In genomic region chr11:4053586-4053985, GRCm38 (mm10) we compare ENCODE assay signal across 9 mouse cellular contexts. TPM values are rescaled to one million over a fixed set of nuclear protein-coding genes. Genes with fewer than 3 reads are reported as not detected.
DNase-seq lines count a peak whose midpoint lies in the region; ATAC-seq and TF ChIP-seq lines count a peak whose summit lies in the region.
"Had no signal": no experiment of that assay in that cellular context is flagged by ENCODE, and none has a peak within 500 bp of the region (broad histone marks: within the 10 kb centered on the region; RNA-seq: fewer than 3 reads in every experiment).

No protein-coding gene starts in this region.

- ATAC-seq in midbrain, embryonic 14.5 days (ENCODE audit: low FRiP score, low TSS enrichment) = no peak
- ATAC-seq in stomach, postnatal 0 days (ENCODE audit: low FRiP score, low TSS enrichment) = peak; percentile 57; the same call in 1 of the 2 replicates

- H3K9ac ChIP-seq in midbrain, embryonic 14.5 days (replicated peaks; ENCODE audit: low read length) = no peak overlapping the region
- no peak overlapping the region for H3K9ac ChIP-seq in stomach, postnatal 0 days (ENCODE audit: low read length)

- H3K4me2 ChIP-seq in midbrain, embryonic 14.5 days (ENCODE audit: low read length) = no peak overlapping the region
- H3K4me2 ChIP-seq in stomach, postnatal 0 days (replicated peaks; ENCODE audit: low read depth) = no peak overlapping the region

- H3K36me3 ChIP-seq in midbrain, embryonic 14.5 days (ENCODE audit: control insufficient read depth, insufficient read depth, low read length) = no peaks in the 10 kb centered on the region
- no peaks in the 10 kb centered on the region for H3K36me3 ChIP-seq in stomach, postnatal 0 days (ENCODE audit: control insufficient read depth, insufficient read depth, low read length)

- no peak for TF ChIP-seq EP300 in stomach, postnatal 0 days (optimal IDR thresholded peaks at IDR 0.05)

- no peaks in the 10 kb centered on the region for H3K27me3 ChIP-seq in midbrain, embryonic 14.5 days (ENCODE audit: control insufficient read depth, insufficient read depth, low read length)
- no peaks in the 10 kb centered on the region for H3K27me3 ChIP-seq in stomach, postnatal 0 days (ENCODE audit: control insufficient read depth, insufficient read depth, low read length)

- no peak overlapping the region for H3K27ac ChIP-seq in midbrain, embryonic 14.5 days (replicated peaks; ENCODE audit: low read depth, low read length)
- H3K27ac ChIP-seq in stomach, postnatal 0 days (replicated peaks) = no peak overlapping the region

- no peaks in the 10 kb centered on the region for H3K9me3 ChIP-seq in midbrain, embryonic 14.5 days (ENCODE audit: control insufficient read depth, low read length)
- H3K9me3 ChIP-seq in stomach, postnatal 0 days (ENCODE audit: control insufficient read depth, low read length) = no peaks in the 10 kb centered on the region

- peak; percentile 61 for DNase-seq in gastrocnemius, adult 18-20 months (ENCODE audit: low spot score)
- DNase-seq in gastrocnemius, postnatal 25 days = no peak
- peak; percentile 88 for DNase-seq in ZHBTc4 (ENCODE audit: low read depth, low spot score)
- peak; percentile 64 to 77 for DNase-seq in cerebellum, postnatal 4 days (ENCODE audit: low spot score in 2 of 2)
- peak; percentile 70 to 84 for DNase-seq in heart, postnatal 14 days
- peak; percentile 70 to 80 for DNase-seq in left cerebral cortex, adult 18-20 months (ENCODE audit: low spot score in 2 of 2)
- peak; percentile 86 for DNase-seq in midbrain, embryonic 14.5 days
- DNase-seq in stomach, postnatal 0 days (ENCODE audit: low spot score) = peak; percentile 76

- 21% methylated on average over 5 of the region's 5 CpGs for WGBS in midbrain, embryonic 14.5 days
- 16% methylated on average over 5 of the region's 5 CpGs for WGBS in stomach, postnatal 0 days

- intact Hi-C loops in heart, postnatal 14 days (cut with DNase I) = loop anchor here (2.0 kb wide), 1 partner anchor 29 kb away; no protein-coding TSS in a partner anchor

- H3K4me3 ChIP-seq in midbrain, embryonic 14.5 days (replicated peaks; ENCODE audit: low read depth, low read length) = no peak overlapping the region
- no peak overlapping the region for H3K4me3 ChIP-seq in stomach, postnatal 0 days (ENCODE audit: low read depth, low read length)

- no peaks in the 10 kb centered on the region for H3K4me1 ChIP-seq in midbrain, embryonic 14.5 days (ENCODE audit: control insufficient read depth, insufficient read depth, low read length)
- H3K4me1 ChIP-seq in stomach, postnatal 0 days (replicated peaks; ENCODE audit: control insufficient read depth, insufficient read depth) = no peaks in the 10 kb centered on the region

- peak; percentile 88 for TF ChIP-seq CTCF in stomach, postnatal 0 days (IDR thresholded peaks at IDR 0.05; ENCODE audit: low read depth)

RNA-seq across cellular contexts. Expression of gene Sec14l3, which starts 11.1 kb away (rescaled TPM):
- total RNA-seq in gastrocnemius, adult 18-20 months (2021) = not detected
- total RNA-seq in gastrocnemius, postnatal 25 days (2021) = not detected
- 1 to 10 TPM in 1 of 2 experiments, not detected in 1; 6.0 TPM for total RNA-seq in heart, postnatal 14 days (2021)
- 1 to 10 TPM; 1.8 to 2.2 TPM for total RNA-seq in left cerebral cortex, adult 18-20 months (2021)
- 0.38 and 0.77 TPM in 2 replicates for polyA plus RNA-seq in midbrain, embryonic 14.5 days (2014; fragmentation: Nextera tagmentation; extraction: Ambion mirVana)
- polyA plus RNA-seq in stomach, postnatal 0 days (2015; fragmentation: Nextera tagmentation; extraction: Ambion mirVana) = 0.12 and 0.15 TPM in 2 replicates

RNA-seq across cellular contexts. Expression of gene Sec14l4, which starts 22.3 kb away (rescaled TPM):
- not detected for total RNA-seq in gastrocnemius, adult 18-20 months (2021)
- total RNA-seq in gastrocnemius, postnatal 25 days (2021) = not detected
- total RNA-seq in heart, postnatal 14 days (2021) = under 1 TPM; 0.20 to 0.50 TPM
- not detected for total RNA-seq in left cerebral cortex, adult 18-20 months (2021)
- polyA plus RNA-seq in midbrain, embryonic 14.5 days (2014; fragmentation: Nextera tagmentation; extraction: Ambion mirVana) = not detected in 2 replicates
- polyA plus RNA-seq in stomach, postnatal 0 days (2015; fragmentation: Nextera tagmentation; extraction: Ambion mirVana) = 2.5 and 3.8 TPM in 2 replicates
- polyA plus RNA-seq: neural tube, embryonic 14.5 days had no signal

RNA-seq across cellular contexts. Expression of gene Mtfp1, which starts 41.7 kb away (rescaled TPM):
- total RNA-seq in gastrocnemius, adult 18-20 months (2021) = 10 to 100 TPM; 39.2 to 51.4 TPM
- total RNA-seq in gastrocnemius, postnatal 25 days (2021) = 10 to 100 TPM; 60.8 to 62.0 TPM
- total RNA-seq in heart, postnatal 14 days (2021) = 100 to 1,000 TPM; 108 to 124 TPM
- 10 to 100 TPM; 95.0 to 97.3 TPM for total RNA-seq in left cerebral cortex, adult 18-20 months (2021)
- 7.6 and 9.1 TPM in 2 replicates for polyA plus RNA-seq in midbrain, embryonic 14.5 days (2014; fragmentation: Nextera tagmentation; extraction: Ambion mirVana)
- 19.0 and 19.1 TPM in 2 replicates for polyA plus RNA-seq in stomach, postnatal 0 days (2015; fragmentation: Nextera tagmentation; extraction: Ambion mirVana)
